Mouse (Mus musculus) limb, embryonic 15.5 days (tissue): Measurements from ENCODE around the gene Acin1. TPM values are rescaled to one million over a fixed set of nuclear protein-coding genes. Genes with fewer than 3 reads are reported as not detected.

ENCODE experiments used
- ATAC-seq: fragments of 200-750 bp; cut with Nextera tagmentation; 2 replicates; pipeline ENCODE4 v1.8.0; 2017; ENCODE audit warnings: low read depth, moderate TSS enrichment; ENCODE audit not compliant: insufficient number of reproducible peaks, low FRiP score, low TSS enrichment
- H3K27ac ChIP-seq: fragments of 300-500 bp; sonication (generic); 2 replicates; pipeline ENCODE4 v1.5.1; 2015; ENCODE audit warnings: moderate library complexity, mild to moderate bottlenecking, inconsistent platforms
- H3K27me3 ChIP-seq: fragments of 300-500 bp; sonication (generic); 2 replicates; pipeline ENCODE4 v1.6.1; 2015; ENCODE audit warnings: inconsistent platforms
- H3K36me3 ChIP-seq: fragments of 300-500 bp; sonication (generic); 2 replicates; pipeline ENCODE4 v1.6.1; 2015; ENCODE audit warnings: inconsistent platforms
- H3K4me1 ChIP-seq: fragments of 300-500 bp; sonication (generic); 2 replicates; pipeline ENCODE4 v1.6.1; 2015; ENCODE audit warnings: inconsistent platforms
- H3K4me2 ChIP-seq: fragments of 300-500 bp; sonication (generic); 2 replicates; pipeline ENCODE4 v1.6.1; 2015; ENCODE audit warnings: mild to moderate bottlenecking, inconsistent platforms
- H3K4me3 ChIP-seq: fragments of 300-500 bp; sonication (generic); 2 replicates; pipeline ENCODE4 v1.5.1; 2015; ENCODE audit warnings: mild to moderate bottlenecking, inconsistent platforms
- H3K9ac ChIP-seq: fragments of 300-500 bp; sonication (generic); 2 replicates; pipeline ENCODE4 v1.6.1; 2015; ENCODE audit warnings: inconsistent platforms
- H3K9me3 ChIP-seq: fragments of 300-500 bp; sonication (generic); 2 replicates; pipeline ENCODE4 v1.6.1; 2016; ENCODE audit warnings: inconsistent platforms
- WGBS: fragments of 180-500 bp; shearing (Covaris S2); methylation state at CpG from one replicate; pipeline ENCODE4 v1.1.7; 2015; 5-methylcytosine and 5-hydroxymethylcytosine counted together
- polyA plus RNA-seq: library from polyadenylated mRNA; unstranded; fragments of >200 nt; fragmentation: Nextera tagmentation; extraction: Ambion mirVana; gene quantifications from 2 replicates; pipeline ENCODE4 v1.2.1, GENCODE M21; 2015

Gene Acin1
- polyA plus RNA-seq, 1 experiment from 2014 or later: 109 TPM

GRCm38 (mm10) chr14:54652787-54653186 is 33.9 kb downstream of the Acin1 start:
- Histone ChIP-seq H3K27me3 (no peaks in the 10 kb centered on the region), H3K27ac (peak overlapping the region; percentile 78; the same call in 1 of the 2 replicates), H3K36me3 (peaks cover 61% of the 10 kb centered on the region), H3K4me3 (peak overlapping the region; percentile 62), H3K4me1 (peaks cover 36% of the 10 kb centered on the region), H3K9ac (peak overlapping the region; percentile 54), H3K4me2 (peak overlapping the region; percentile 69), H3K9me3 (no peaks in the 10 kb centered on the region)
- ATAC-seq: no peak
- WGBS: 2% methylated on average over 6 of the region's 7 CpGs

- 84% methylated on average over 4 of the region's 4 CpGs for WGBS
- no peaks in the 10 kb centered on the region for H3K27me3 ChIP-seq
- H3K4me3 ChIP-seq: 0 out of 2 replicates have a peak overlapping the region, but pooled peaks have one; percentile 4
- H3K36me3 ChIP-seq: peaks cover 61% of the 10 kb centered on the region
- ATAC-seq: no peak
- no peaks in the 10 kb centered on the region for H3K9me3 ChIP-seq
- peaks cover 36% of the 10 kb centered on the region for H3K4me1 ChIP-seq
- H3K27ac ChIP-seq: peak overlapping the region; percentile 50
- H3K9ac ChIP-seq: no peak overlapping the region
- H3K4me2 ChIP-seq: no peak overlapping the region
Measured at GRCm38 (mm10) chr14:54651556-54651955, 35.2 kb downstream of the Acin1 start.

GRCm38 (mm10) chr14:54650621-54651454 is 35.9 kb downstream of the Acin1 start:
- Histone ChIP-seq H3K4me1 (peaks cover 36% of the 10 kb centered on the region), H3K36me3 (peaks cover 61% of the 10 kb centered on the region), H3K4me2 (no peak overlapping the region), H3K27ac (peak overlapping the region; percentile 50), H3K9me3 (no peaks in the 10 kb centered on the region), H3K4me3 (0 out of 2 replicates have a peak overlapping the region, but pooled peaks have one; percentile 4), H3K27me3 (no peaks in the 10 kb centered on the region), H3K9ac (no peak overlapping the region)
- WGBS: 58% methylated on average over 23 of the region's 23 CpGs
- peak; percentile 45 for ATAC-seq

- no peaks in the 10 kb centered on the region for H3K9me3 ChIP-seq
- H3K4me3 ChIP-seq: no peak overlapping the region
Measured at GRCm38 (mm10) chr14:54647900-54648299, 38.8 kb downstream of the Acin1 start.

GRCm38 (mm10) chr14:54646898-54647636 is 39.7 kb downstream of the Acin1 start:
- Histone ChIP-seq H3K27me3 (no peaks in the 10 kb centered on the region), H3K27ac (no peak overlapping the region), H3K9me3 (no peaks in the 10 kb centered on the region), H3K4me3 (no peak overlapping the region), H3K4me1 (peaks cover 22% of the 10 kb centered on the region), H3K36me3 (peaks cover 93% of the 10 kb centered on the region), H3K9ac (no peak overlapping the region), H3K4me2 (no peak overlapping the region)
- 91% methylated on average over 8 of the region's 8 CpGs for WGBS
- ATAC-seq: no peak

More at GRCm38 (mm10) chr14:54647900-54648299, 38.8 kb downstream of the Acin1 start:
- no peak overlapping the region for H3K9ac ChIP-seq
- no peak overlapping the region for H3K27ac ChIP-seq
- H3K4me2 ChIP-seq: no peak overlapping the region
- WGBS: 80% methylated on average over 4 of the region's 4 CpGs
- peaks cover 85% of the 10 kb centered on the region for H3K36me3 ChIP-seq
- ATAC-seq: no peak
- H3K27me3 ChIP-seq: no peaks in the 10 kb centered on the region
- peaks cover 31% of the 10 kb centered on the region for H3K4me1 ChIP-seq

GRCm38 (mm10) chr14:54646455-54646854 is 40.3 kb downstream of the Acin1 start:
- Histone ChIP-seq H3K27me3 (no peaks in the 10 kb centered on the region), H3K9ac (no peak overlapping the region), H3K36me3 (peaks cover 89% of the 10 kb centered on the region), H3K9me3 (no peaks in the 10 kb centered on the region), H3K4me1 (peaks cover 17% of the 10 kb centered on the region), H3K27ac (no peak overlapping the region), H3K4me2 (no peak overlapping the region), H3K4me3 (no peak overlapping the region)
- WGBS: 94% methylated on average over 17 of the region's 17 CpGs
- no peak for ATAC-seq

- H3K9ac ChIP-seq: no peak overlapping the region
- ATAC-seq: no peak
- H3K36me3 ChIP-seq: peaks cover 70% of the 10 kb centered on the region
Measured at GRCm38 (mm10) chr14:54644294-54644693, 42.4 kb downstream of the Acin1 start.

GRCm38 (mm10) chr14:54643011-54643410 is 43.7 kb downstream of the Acin1 start:
- ATAC-seq: no peak
- no peak overlapping the region for H3K4me3 ChIP-seq

More at GRCm38 (mm10) chr14:54644294-54644693, 42.4 kb downstream of the Acin1 start:
- no peaks in the 10 kb centered on the region for H3K9me3 ChIP-seq
- H3K4me1 ChIP-seq: peaks cover 13% of the 10 kb centered on the region
- H3K27ac ChIP-seq: no peak overlapping the region
- no peaks in the 10 kb centered on the region for H3K27me3 ChIP-seq
- H3K4me2 ChIP-seq: no peak overlapping the region
- H3K4me3 ChIP-seq: no peak overlapping the region
- WGBS: 85% methylated on average over 9 of the region's 9 CpGs

GRCm38 (mm10) chr14:54642224-54642944 is 44.3 kb downstream of the Acin1 start:
- no peaks in the 10 kb centered on the region for H3K9me3 ChIP-seq
- no peak overlapping the region for H3K9ac ChIP-seq
- peaks cover 69% of the 10 kb centered on the region for H3K36me3 ChIP-seq
- peaks cover 17% of the 10 kb centered on the region for H3K4me1 ChIP-seq
- ATAC-seq: no peak
- no peak overlapping the region for H3K4me3 ChIP-seq
- H3K27ac ChIP-seq: peak overlapping the region; percentile 43; the same call in 1 of the 2 replicates
- no peaks in the 10 kb centered on the region for H3K27me3 ChIP-seq
- 76% methylated on average over 25 of the region's 25 CpGs for WGBS
- no peak overlapping the region for H3K4me2 ChIP-seq

More at GRCm38 (mm10) chr14:54643011-54643410, 43.7 kb downstream of the Acin1 start:
- peaks cover 69% of the 10 kb centered on the region for H3K36me3 ChIP-seq
- H3K27ac ChIP-seq: no peak overlapping the region; the same call in 1 of the 2 replicates
- H3K9ac ChIP-seq: no peak overlapping the region
- H3K4me1 ChIP-seq: peaks cover 17% of the 10 kb centered on the region
- no peak overlapping the region for H3K4me2 ChIP-seq
- no peaks in the 10 kb centered on the region for H3K27me3 ChIP-seq
- 80% methylated on average over 2 of the region's 2 CpGs for WGBS
- H3K9me3 ChIP-seq: no peaks in the 10 kb centered on the region

- H3K36me3 ChIP-seq: peaks cover 68% of the 10 kb centered on the region
Measured at GRCm38 (mm10) chr14:54641305-54641969, 45.3 kb downstream of the Acin1 start, which contains the start of gene Cdh24. Cdh24 (minus strand) TSS chr14:54641364.

GRCm38 (mm10) chr14:54640946-54641304 is 45.8 kb downstream of the Acin1 start, which contains the start of gene Gm17606:
Gm17606 (plus strand) TSS chr14:54640952.
- H3K36me3 ChIP-seq: peaks cover 68% of the 10 kb centered on the region
- H3K9me3 ChIP-seq: no peaks in the 10 kb centered on the region
- no peaks in the 10 kb centered on the region for H3K27me3 ChIP-seq
- H3K27ac ChIP-seq: peak within 1 kb of the TSS; percentile 82
- H3K9ac ChIP-seq: peak within 1 kb of the TSS; percentile 84
- peak within 1 kb of the TSS; percentile 97 for H3K4me2 ChIP-seq
- under 1% methylated on average over 28 of the region's 28 CpGs for whole genome bisulfite sequencing
- H3K4me1 ChIP-seq: peaks cover 17% of the 10 kb centered on the region
- peak within 1 kb of the TSS; percentile 68 for H3K4me3 ChIP-seq
- ATAC-seq: peak; percentile 7; the same call in 1 of the 2 replicates

More at GRCm38 (mm10) chr14:54641305-54641969, 45.3 kb downstream of the Acin1 start, which contains the start of gene Cdh24:
- Histone ChIP-seq H3K9ac (peak within 1 kb of the TSS; percentile 84), H3K27me3 (no peaks in the 10 kb centered on the region), H3K4me2 (peak within 1 kb of the TSS; percentile 97), H3K4me3 (peak within 1 kb of the TSS; percentile 68), H3K9me3 (no peaks in the 10 kb centered on the region), H3K27ac (peak within 1 kb of the TSS; percentile 82), H3K4me1 (peaks cover 17% of the 10 kb centered on the region)
- ATAC-seq: peak; percentile 87
- WGBS: under 1% methylated on average over 34 of the region's 52 CpGs
